Mouse (Mus musculus): Measurements from ENCODE around the gene Aldh1a3.

Aldh1a3 gene

GRCm38 (mm10) chr7:66427437-66428161 is at the start of gene Aldh1a3:
TSS of gene Aldh1a3 (minus strand) at chr7:66427517.
- no peak for DNase-seq

- no peak for DNase-seq
These were observed 49.0 kb upstream of the Aldh1a3 start for GRCm38 (mm10) chr7:66476289-66476688.

GRCm38 (mm10) chr7:66471641-66472216 is 44.4 kb upstream of the Aldh1a3 start:
- no peak for DNase-seq

- DNase-seq: no peak
These were observed 39.3 kb upstream of the Aldh1a3 start for GRCm38 (mm10) chr7:66466641-66467040.

GRCm38 (mm10) chr7:66465241-66465640 is 37.9 kb upstream of the Aldh1a3 start:
- no peak for DNase-seq

- peak; percentile 48 for DNase-seq
These were observed 35.8 kb upstream of the Aldh1a3 start for GRCm38 (mm10) chr7:66463081-66463480.

GRCm38 (mm10) chr7:66451622-66452295 is 24.4 kb upstream of the Aldh1a3 start:
- no peak for DNase-seq

GRCm38 (mm10) chr7:66449971-66450752 is 22.8 kb upstream of the Aldh1a3 start:
- no peak for DNase-seq

GRCm38 (mm10) chr7:66448786-66449540 is 21.6 kb upstream of the Aldh1a3 start:
- no peak for DNase-seq

GRCm38 (mm10) chr7:66448304-66448703 is 21.0 kb upstream of the Aldh1a3 start:
- no peak for DNase-seq

GRCm38 (mm10) chr7:66446860-66447259 is 19.5 kb upstream of the Aldh1a3 start:
- DNase-seq: no peak

- no peak for DNase-seq
These were observed 18.0 kb upstream of the Aldh1a3 start for GRCm38 (mm10) chr7:66445117-66445905.

- no peak for DNase-seq
These were observed 17.4 kb upstream of the Aldh1a3 start for GRCm38 (mm10) chr7:66444706-66445105.

GRCm38 (mm10) chr7:66442501-66443369 is 15.4 kb upstream of the Aldh1a3 start:
- no peak for DNase-seq

- DNase-seq: no peak
These were observed 11.7 kb upstream of the Aldh1a3 start for GRCm38 (mm10) chr7:66438787-66439669.

GRCm38 (mm10) chr7:66434453-66434935 is 7.2 kb upstream of the Aldh1a3 start:
- DNase-seq: peak; percentile 66

GRCm38 (mm10) chr7:66427053-66427436 is 272 bp downstream of the Aldh1a3 start:
- DNase-seq: no peak

- no peak for DNase-seq
These were observed 5.4 kb downstream of the Aldh1a3 start for GRCm38 (mm10) chr7:66421903-66422302.

GRCm38 (mm10) chr7:66418981-66419380 is 8.3 kb downstream of the Aldh1a3 start:
- no peak for DNase-seq

Data from kidney, adult 9 months (tissue).